Mouse (Mus musculus) layer of hippocampus, adult 9-10 months (tissue): ENCODE data around the gene Celf2.
"Not testable (repeated sequence)": the region's sequence is repeated elsewhere in the genome, so short reads cannot be mapped to it uniquely, and the experiment has no call there.

Source experiments
- DNase-seq: peaks from one replicate; pipeline ENCODE4 v3.0.0; 2022; ENCODE audit warnings: low spot score

Celf2 gene

DNA sequence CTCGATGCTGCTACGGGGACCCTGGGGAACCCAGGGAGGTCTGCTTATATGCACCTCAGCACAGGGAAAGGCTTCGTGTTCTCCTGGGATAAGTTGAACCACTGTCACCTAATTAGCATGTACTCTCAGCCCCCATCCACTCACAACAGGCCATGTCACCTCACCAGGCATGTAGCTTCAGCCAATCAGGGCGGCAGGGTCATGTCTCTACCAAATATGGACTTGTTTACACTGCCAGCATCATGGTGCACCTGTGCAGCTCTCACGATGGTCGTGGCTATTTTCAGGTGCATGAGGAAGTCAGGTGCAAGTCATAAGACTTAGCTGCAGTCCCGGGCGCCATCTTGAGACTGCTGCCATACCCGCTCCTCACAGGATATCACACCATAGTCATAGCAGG is at the start of gene Celf2:
Celf2 (minus strand) TSS at position 101 of the 400 bp plus-strand sequence.
- DNase-seq = not testable (repeated sequence)

- no peak for DNase-seq
Measured at GRCm38 (mm10) chr2:7555144-7555892, 46.0 kb upstream of the Celf2 start.

- DNase-seq = no peak
Measured at GRCm38 (mm10) chr2:7554601-7555000, 45.2 kb upstream of the Celf2 start.

DNA sequence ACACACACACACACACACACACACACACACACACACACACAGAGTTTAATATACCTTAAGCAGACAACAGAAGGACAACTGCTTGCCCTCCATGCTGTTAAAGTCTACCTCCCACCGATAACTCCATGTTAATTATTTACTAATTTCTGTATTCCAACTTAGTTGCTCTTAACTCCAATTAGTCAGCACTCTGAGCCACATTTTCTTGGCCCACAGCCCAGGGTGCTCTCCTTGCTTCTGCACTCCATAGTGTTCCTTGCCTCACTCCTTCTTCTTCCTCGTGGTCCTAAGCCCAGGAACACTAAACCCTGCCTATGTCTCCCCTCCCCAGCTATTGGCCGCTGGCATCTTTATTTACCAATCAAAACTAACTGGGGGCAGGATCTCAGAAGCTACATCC is 43.5 kb upstream of the Celf2 start:
- DNase-seq = no peak

DNA sequence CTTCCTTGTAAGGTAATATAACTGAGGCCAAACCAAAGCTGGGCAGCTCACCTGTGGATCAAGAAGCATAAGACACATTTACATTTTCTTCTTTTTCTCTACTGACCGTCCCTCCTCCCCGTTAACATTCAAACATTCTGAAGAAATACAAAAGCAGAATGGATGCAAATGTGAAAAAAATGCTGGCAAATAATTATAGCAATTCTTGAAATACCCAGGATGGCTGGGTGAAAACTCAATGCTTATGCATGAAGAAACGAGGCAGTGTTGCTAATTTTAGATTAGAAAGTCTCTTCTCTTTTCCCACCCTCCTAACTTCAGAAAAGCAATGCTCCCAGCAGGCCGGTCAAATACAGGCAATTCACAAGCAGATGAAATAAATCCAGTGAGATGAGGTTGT is 39.5 kb upstream of the Celf2 start:
- DNase-seq = no peak

DNA sequence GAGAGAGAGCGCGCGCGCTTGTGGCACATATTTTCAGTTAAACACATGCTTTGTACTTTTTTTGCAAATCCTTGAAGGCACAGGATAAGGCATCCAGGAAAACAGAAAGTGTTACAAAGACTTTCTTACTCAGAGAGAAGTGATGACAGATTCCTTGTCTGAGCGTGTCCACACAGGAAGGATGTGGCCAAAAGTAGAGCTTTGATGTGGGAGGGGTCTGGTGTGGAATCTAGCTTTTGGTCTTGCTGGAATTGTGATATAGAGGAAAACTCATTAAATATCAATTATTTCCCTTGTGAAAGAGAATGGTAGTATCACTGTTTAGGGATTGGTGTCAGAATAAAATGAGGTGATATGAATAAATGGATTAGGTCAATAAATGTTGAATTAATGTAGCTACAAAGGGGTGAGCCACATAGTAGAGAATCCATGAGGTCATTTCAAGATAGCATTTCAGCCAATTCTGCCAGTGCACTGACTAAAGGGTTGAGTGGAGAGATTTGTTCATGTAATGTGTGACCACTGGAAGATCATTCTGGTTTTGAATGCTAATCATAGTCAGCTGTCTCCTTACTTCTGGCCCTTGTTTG is 25.3 kb upstream of the Celf2 start:
- no peak for DNase-seq

DNA sequence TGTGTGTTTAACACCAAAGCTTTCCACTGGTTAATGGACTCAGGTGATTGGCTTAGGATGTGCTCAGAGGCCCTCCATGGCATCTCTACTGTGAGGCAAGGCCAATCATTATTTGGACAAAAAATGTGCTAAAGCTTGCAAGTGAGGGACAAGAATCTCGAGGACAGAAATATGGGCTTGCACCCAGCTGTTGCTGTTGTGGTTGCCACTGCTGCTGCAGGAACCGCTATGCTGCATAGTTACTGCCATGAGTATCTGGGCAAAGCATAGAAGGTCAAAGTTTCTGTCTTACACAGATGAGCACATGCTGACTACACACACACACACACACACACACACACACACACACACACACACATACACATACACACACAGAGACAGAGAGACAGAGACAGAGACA is 24.8 kb upstream of the Celf2 start:
- DNase-seq = no peak

- DNase-seq = no peak
Measured at GRCm38 (mm10) chr2:7531185-7531960, 22.0 kb upstream of the Celf2 start.

- DNase-seq = no peak
Measured at GRCm38 (mm10) chr2:7530461-7531184, 21.3 kb upstream of the Celf2 start.

DNA sequence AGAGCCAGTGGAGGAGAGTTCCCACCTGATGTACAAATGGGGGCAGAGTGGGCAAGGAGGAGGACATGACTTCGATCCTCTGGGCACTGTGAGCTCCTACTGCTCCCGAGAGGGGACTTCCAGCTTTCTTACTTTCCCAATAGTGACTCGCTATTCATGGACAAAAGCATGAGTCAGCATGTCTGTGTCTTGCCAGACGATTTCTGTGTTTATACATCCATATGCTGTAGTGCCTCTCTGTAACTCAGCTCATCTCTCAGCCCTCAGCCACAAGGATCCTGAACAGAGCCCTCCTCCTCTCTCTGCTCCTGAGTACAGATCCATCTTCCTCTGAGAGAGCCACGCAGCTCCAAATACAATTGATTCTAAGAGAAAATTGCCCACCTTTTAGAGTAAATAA is 20.3 kb upstream of the Celf2 start:
- DNase-seq = no peak

DNA sequence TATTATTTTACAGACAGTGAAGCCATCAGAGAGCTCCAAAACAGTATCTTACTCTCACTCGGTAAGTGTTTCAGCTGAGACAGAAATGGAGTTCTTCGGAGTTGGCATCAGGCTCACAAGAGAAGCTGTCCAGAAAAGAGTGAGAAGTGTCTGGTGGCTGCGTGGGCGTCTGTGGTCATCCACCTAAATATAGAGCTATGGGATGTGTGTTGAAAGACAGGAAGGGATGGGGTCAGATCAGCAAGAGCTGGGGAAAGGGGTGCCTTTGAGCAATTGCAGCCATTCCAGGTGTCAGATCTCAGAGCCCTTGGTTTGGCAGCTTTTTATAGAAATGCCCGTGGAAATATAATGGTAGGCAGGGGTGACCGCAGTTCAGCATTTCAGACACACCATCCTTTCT is 17.3 kb upstream of the Celf2 start:
- peak; percentile 49 for DNase-seq

DNA sequence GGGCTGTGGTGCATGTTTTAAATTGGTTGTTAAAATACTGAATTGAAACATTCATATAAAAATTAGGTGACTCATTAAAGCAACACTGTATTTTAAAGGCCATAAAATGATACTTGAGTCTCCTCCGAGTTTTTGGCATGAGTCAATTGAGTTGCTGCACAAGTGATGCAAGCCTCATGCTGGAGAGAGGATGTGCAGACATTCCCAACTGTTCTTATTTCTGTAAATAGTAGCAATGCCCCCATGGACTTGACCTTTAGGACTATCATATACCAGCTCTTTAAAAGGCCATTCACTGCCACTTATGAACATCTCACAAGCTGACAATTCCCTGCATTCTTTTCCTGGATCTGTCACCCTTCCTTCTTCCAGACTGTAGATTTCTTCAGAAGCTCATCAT is 10.1 kb upstream of the Celf2 start:
- no peak for DNase-seq

GRCm38 (mm10) chr2:7493420-7493819 is 15.9 kb downstream of the Celf2 start:
- DNase-seq = no peak

GRCm38 (mm10) chr2:7484974-7485373 is 24.4 kb downstream of the Celf2 start:
- DNase-seq = no peak

DNA sequence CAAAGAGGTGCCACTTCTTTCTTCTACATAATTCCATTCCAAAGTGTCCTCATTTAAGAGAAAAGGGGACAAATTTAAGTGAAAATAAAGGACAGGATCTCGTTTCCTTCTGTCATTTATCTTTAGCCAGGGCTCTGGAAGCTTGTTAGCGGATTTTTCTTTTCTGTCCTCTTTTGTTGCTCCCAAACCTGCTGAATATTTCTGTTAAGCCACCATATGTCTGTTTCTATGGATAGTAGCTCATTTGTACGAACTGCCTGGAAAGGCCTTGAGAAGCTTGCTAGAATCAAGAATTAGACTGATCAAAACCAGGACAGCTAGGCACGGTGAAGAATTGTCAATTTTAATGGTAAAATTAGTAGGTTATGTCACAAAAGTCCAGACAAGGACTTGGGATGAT is 27.3 kb downstream of the Celf2 start:
- DNase-seq = no peak

DNA sequence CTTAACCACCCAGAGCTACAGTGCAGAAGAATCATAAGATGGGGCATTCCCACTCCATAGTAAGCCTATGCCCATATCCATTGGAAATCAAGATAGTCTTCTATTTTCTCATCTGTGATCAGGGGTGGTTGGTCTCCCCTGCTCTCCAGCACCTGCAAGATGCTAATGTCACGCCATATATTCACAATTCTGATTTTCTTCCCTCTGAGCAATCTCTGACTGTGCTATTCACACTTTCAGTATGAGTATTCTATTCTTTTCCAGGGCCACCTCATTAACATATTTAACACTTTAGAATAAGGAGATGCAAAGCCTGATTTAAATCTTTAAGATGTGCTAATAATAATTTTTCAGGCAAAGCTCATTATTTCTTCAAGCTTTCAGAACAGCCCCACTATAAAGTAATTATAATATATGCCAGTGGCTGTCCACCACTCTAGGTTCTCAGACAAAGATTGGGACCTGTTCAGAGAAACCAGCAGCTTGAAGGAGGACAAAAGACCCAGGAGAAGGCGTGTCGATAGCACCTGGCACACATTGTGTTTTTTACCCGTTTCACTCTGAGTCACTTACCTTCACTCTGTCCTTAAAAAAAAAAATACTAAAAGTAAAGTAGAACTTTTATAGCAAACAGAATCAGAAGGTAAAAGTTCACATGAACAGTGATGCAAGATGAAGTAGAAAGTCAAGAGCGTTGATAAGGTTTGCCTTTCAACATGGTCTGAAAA is 48.9 kb downstream of the Celf2 start:
- DNase-seq = no peak

DNA sequence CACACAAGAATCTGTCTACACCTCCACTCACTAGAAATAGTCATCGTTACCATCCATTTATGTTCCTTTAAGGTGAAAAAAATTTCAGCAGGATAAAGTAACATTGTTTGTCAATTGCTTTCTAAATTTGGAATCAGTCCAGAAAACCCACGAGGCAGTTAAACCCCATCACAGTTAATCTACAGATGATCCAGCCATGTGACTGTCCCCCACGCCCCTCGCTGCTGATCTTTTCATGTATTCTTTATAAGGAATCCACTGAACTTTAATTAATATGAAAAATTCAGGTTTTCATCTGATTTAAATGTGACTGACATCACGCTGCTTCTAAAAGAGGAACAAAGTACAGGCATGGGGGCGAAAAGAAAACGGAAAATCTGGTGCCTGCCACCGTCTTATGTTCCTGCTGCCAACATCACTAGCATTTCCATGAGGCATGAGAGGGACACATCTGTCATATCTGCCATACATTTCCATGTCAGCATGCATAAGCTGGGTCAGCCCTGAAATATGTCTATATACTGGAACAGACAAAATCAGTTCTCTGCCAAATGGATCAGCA is 70.6 kb downstream of the Celf2 start:
- peak; percentile 64 for DNase-seq

GRCm38 (mm10) chr2:7426481-7426880 is 82.9 kb downstream of the Celf2 start:
- peak; percentile 16 for DNase-seq

- no peak for DNase-seq
Measured at GRCm38 (mm10) chr2:7400530-7400929, 108.8 kb downstream of the Celf2 start.

DNA sequence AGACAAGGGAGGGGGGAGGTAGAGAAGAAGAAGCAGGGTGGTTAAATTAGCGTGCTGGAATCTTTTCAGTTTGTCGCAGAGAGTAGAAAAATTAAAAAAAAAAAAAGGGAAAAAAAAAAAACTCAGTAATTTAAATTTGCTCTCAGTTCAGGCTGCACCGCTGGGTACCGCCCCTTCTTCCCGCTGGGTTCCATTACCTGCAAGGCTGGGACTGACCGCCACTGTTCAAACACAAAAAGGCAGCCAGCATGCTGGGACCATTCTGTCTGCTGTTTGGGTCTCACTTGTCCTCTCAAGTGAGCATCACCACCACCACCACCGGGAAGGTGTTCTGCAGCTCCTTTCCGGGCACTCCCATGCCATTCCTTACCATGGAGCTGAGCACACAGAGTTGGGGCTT is 113.4 kb downstream of the Celf2 start:
- no peak for DNase-seq

DNA sequence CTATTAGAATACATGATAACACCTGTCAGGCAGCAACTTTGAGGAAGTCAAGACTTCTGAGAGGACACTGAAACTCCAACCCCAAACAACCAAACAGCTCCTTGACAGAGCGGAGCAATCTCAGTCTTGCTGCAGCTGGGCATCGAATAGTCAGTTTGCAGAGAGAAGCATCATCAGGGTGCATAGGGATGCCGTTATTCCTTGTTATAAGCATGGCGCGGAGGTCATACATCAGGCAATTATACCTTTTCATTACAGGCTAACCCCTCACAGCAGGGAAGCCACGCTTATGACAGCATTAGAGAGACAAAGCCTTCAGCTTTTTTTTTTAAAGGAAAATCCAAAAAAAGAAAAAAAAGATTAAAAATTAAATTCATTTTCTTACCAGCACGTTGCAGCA is 113.9 kb downstream of the Celf2 start:
- no peak for DNase-seq

- no peak for DNase-seq
Measured at GRCm38 (mm10) chr2:7392500-7392899, 116.9 kb downstream of the Celf2 start.
